Mouse (Mus musculus) embryonic facial prominence, embryonic 13.5 days (tissue): ENCODE results near the gene Tub. TPM values are rescaled to one million over a fixed set of nuclear protein-coding genes. Genes with fewer than 3 reads are reported as not detected.

Source experiments
- ATAC-seq: fragments of 200-750 bp; cut with Nextera tagmentation; 2 replicates; pipeline ENCODE4 v1.8.0; 2017; ENCODE audit warnings: low read depth; ENCODE audit not compliant: insufficient number of reproducible peaks, insufficient read depth, low FRiP score, low TSS enrichment
- H3K27ac ChIP-seq: fragments of 300-500 bp; sonication (generic); 2 replicates; pipeline ENCODE4 v1.5.1; 2015; ENCODE audit warnings: moderate library complexity, mild to moderate bottlenecking, inconsistent platforms
- H3K27me3 ChIP-seq: fragments of 300-500 bp; sonication (generic); 2 replicates; pipeline ENCODE4 v1.6.1; 2015; ENCODE audit warnings: mild to moderate bottlenecking, inconsistent platforms
- H3K36me3 ChIP-seq: fragments of 300-500 bp; sonication (generic); 2 replicates; pipeline ENCODE4 v1.6.1; 2015; ENCODE audit warnings: mild to moderate bottlenecking, inconsistent platforms
- H3K4me1 ChIP-seq: fragments of 300-500 bp; sonication (generic); 2 replicates; pipeline ENCODE4 v1.6.1; 2015; ENCODE audit warnings: inconsistent platforms
- H3K4me2 ChIP-seq: fragments of 300-500 bp; sonication (generic); 2 replicates; pipeline ENCODE4 v1.6.1; 2015; ENCODE audit warnings: moderate library complexity, mild to moderate bottlenecking, inconsistent platforms
- H3K4me3 ChIP-seq: fragments of 300-500 bp; sonication (generic); 2 replicates; pipeline ENCODE4 v1.5.1; 2015; ENCODE audit warnings: mild to moderate bottlenecking, inconsistent platforms
- H3K9ac ChIP-seq: fragments of 300-500 bp; sonication (generic); 2 replicates; pipeline ENCODE4 v1.6.1; 2015; ENCODE audit warnings: mild to moderate bottlenecking, inconsistent platforms
- H3K9me3 ChIP-seq: fragments of 300-500 bp; sonication (generic); 2 replicates; pipeline ENCODE4 v1.6.1; 2016; ENCODE audit warnings: inconsistent platforms
- WGBS: fragments of 180-500 bp; shearing (Covaris S2); methylation state at CpG from one replicate; pipeline ENCODE4 v1.1.7; 2015; ENCODE audit warnings: mixed read lengths; 5-methylcytosine and 5-hydroxymethylcytosine counted together
- polyA plus RNA-seq: library from polyadenylated mRNA; unstranded; fragments of >200 nt; fragmentation: Nextera tagmentation; extraction: Ambion mirVana; gene quantifications from 2 replicates; pipeline ENCODE4 v1.2.1, GENCODE M21; 2015

Tub gene
- polyA plus RNA-seq, 1 experiment from 2014 or later, result 3.9 TPM

GRCm38 (mm10) chr7:108993230-108993629, 43.1 kb downstream of the Tub start:
- H3K27ac ChIP-seq, result no peak overlapping the region
- no peak overlapping the region for H3K4me2 ChIP-seq
- no peak for ATAC-seq
- H3K9me3 ChIP-seq, result no peaks in the 10 kb centered on the region
- 69% methylated on average over 7 of the region's 7 CpGs for WGBS
- no peaks in the 10 kb centered on the region for H3K36me3 ChIP-seq
- H3K9ac ChIP-seq, result no peak overlapping the region
- H3K4me1 ChIP-seq, result no peaks in the 10 kb centered on the region
- no peak overlapping the region for H3K4me3 ChIP-seq
- no peaks in the 10 kb centered on the region for H3K27me3 ChIP-seq

GRCm38 (mm10) chr7:108993881-108994291, 43.7 kb downstream of the Tub start:
- Histone ChIP-seq H3K4me1 (no peaks in the 10 kb centered on the region), H3K4me2 (no peak overlapping the region), H3K27ac (no peak overlapping the region), H3K9ac (no peak overlapping the region), H3K27me3 (no peaks in the 10 kb centered on the region), H3K4me3 (no peak overlapping the region), H3K9me3 (no peaks in the 10 kb centered on the region), H3K36me3 (no peaks in the 10 kb centered on the region)
- WGBS, result 87% methylated on average over 3 of the region's 3 CpGs
- no peak for ATAC-seq

GRCm38 (mm10) chr7:108996156-108996555, 46.0 kb downstream of the Tub start:
- Histone ChIP-seq H3K27me3 (no peaks in the 10 kb centered on the region), H3K9ac (no peak overlapping the region), H3K4me3 (no peak overlapping the region), H3K4me2 (no peak overlapping the region), H3K4me1 (no peaks in the 10 kb centered on the region), H3K27ac (no peak overlapping the region), H3K36me3 (no peaks in the 10 kb centered on the region), H3K9me3 (no peaks in the 10 kb centered on the region)
- WGBS, result 70% methylated on average over 6 of the region's 6 CpGs
- ATAC-seq, result no peak

GRCm38 (mm10) chr7:109000315-109000954, 50.3 kb downstream of the Tub start:
- H3K4me3 ChIP-seq, result no peak overlapping the region
- no peak overlapping the region for H3K4me2 ChIP-seq
- no peak overlapping the region for H3K9ac ChIP-seq
- no peak for ATAC-seq
- H3K4me1 ChIP-seq, result no peaks in the 10 kb centered on the region
- H3K9me3 ChIP-seq, result no peaks in the 10 kb centered on the region
- H3K27ac ChIP-seq, result no peak overlapping the region
- H3K36me3 ChIP-seq, result no peaks in the 10 kb centered on the region
- WGBS, result 41% methylated on average over 4 of the region's 4 CpGs
- no peaks in the 10 kb centered on the region for H3K27me3 ChIP-seq

- H3K36me3 ChIP-seq, result no peaks in the 10 kb centered on the region
- no peak overlapping the region for H3K4me3 ChIP-seq
- no peaks in the 10 kb centered on the region for H3K9me3 ChIP-seq
- no peak for ATAC-seq
- H3K27ac ChIP-seq, result no peak overlapping the region
- no peaks in the 10 kb centered on the region for H3K27me3 ChIP-seq
- no peaks in the 10 kb centered on the region for H3K4me1 ChIP-seq
- H3K4me2 ChIP-seq, result no peak overlapping the region
- WGBS, result 85% methylated on average over 4 of the region's 4 CpGs
- no peak overlapping the region for H3K9ac ChIP-seq
Measured at GRCm38 (mm10) chr7:109001971-109002370, 51.8 kb downstream of the Tub start.

- Histone ChIP-seq H3K36me3 (no peaks in the 10 kb centered on the region), H3K9ac (no peak overlapping the region), H3K4me3 (no peak overlapping the region), H3K4me1 (no peaks in the 10 kb centered on the region), H3K27ac (no peak overlapping the region), H3K4me2 (no peak overlapping the region), H3K9me3 (no peaks in the 10 kb centered on the region), H3K27me3 (peaks cover 5% of the 10 kb centered on the region)
- ATAC-seq, result no peak
- 18% methylated on average over 3 of the region's 3 CpGs for WGBS
Measured at GRCm38 (mm10) chr7:109003653-109004052, 53.5 kb downstream of the Tub start.

- H3K9ac ChIP-seq, result no peak overlapping the region
- H3K4me2 ChIP-seq, result no peak overlapping the region
- no peak for ATAC-seq
- peaks cover 12% of the 10 kb centered on the region; the same call in 1 of the 2 replicates for H3K4me1 ChIP-seq
- H3K36me3 ChIP-seq, result no peaks in the 10 kb centered on the region
- no peak overlapping the region for H3K4me3 ChIP-seq
- H3K9me3 ChIP-seq, result no peaks in the 10 kb centered on the region
- H3K27ac ChIP-seq, result no peak overlapping the region
- WGBS, result 80% methylated on average over 1 of the region's 1 CpGs
- H3K27me3 ChIP-seq, result peaks cover 53% of the 10 kb centered on the region
Measured at GRCm38 (mm10) chr7:109009260-109009659, 59.1 kb downstream of the Tub start.

GRCm38 (mm10) chr7:109010720-109011595, 60.8 kb downstream of the Tub start:
- Histone ChIP-seq H3K9me3 (no peaks in the 10 kb centered on the region), H3K4me1 (peaks cover 12% of the 10 kb centered on the region; the same call in 1 of the 2 replicates), H3K9ac (peak overlapping the region; percentile 76), H3K36me3 (no peaks in the 10 kb centered on the region), H3K27me3 (peaks cover 53% of the 10 kb centered on the region), H3K4me2 (peak overlapping the region; percentile 92), H3K4me3 (peak overlapping the region; percentile 69), H3K27ac (no peak overlapping the region)
- ATAC-seq, result peak; percentile 71
- WGBS, result 1% methylated on average over 66 of the region's 82 CpGs

- H3K9ac ChIP-seq, result no peak overlapping the region
- no peak overlapping the region for H3K27ac ChIP-seq
- H3K36me3 ChIP-seq, result no peaks in the 10 kb centered on the region
- no peak for ATAC-seq
- H3K4me1 ChIP-seq, result peaks cover 12% of the 10 kb centered on the region; the same call in 1 of the 2 replicates
- peaks cover 56% of the 10 kb centered on the region for H3K27me3 ChIP-seq
- H3K4me3 ChIP-seq, result peak overlapping the region; percentile 69
- peak overlapping the region; percentile 92 for H3K4me2 ChIP-seq
- H3K9me3 ChIP-seq, result no peaks in the 10 kb centered on the region
- WGBS, result 45% methylated on average over 8 of the region's 8 CpGs
Measured at GRCm38 (mm10) chr7:109011596-109012180, 61.5 kb downstream of the Tub start.

- Histone ChIP-seq H3K27ac (no peak overlapping the region), H3K9me3 (no peaks in the 10 kb centered on the region), H3K4me1 (peaks cover 12% of the 10 kb centered on the region; the same call in 1 of the 2 replicates), H3K27me3 (peaks cover 56% of the 10 kb centered on the region), H3K9ac (no peak overlapping the region), H3K4me3 (no peak overlapping the region), H3K36me3 (no peaks in the 10 kb centered on the region), H3K4me2 (no peak overlapping the region)
- no peak for ATAC-seq
- WGBS, result 85% methylated on average over 1 of the region's 1 CpGs
Measured at GRCm38 (mm10) chr7:109012575-109012974, 62.4 kb downstream of the Tub start.

GRCm38 (mm10) chr7:109012998-109013625, 63.0 kb downstream of the Tub start:
- H3K4me1 ChIP-seq, result peaks cover 12% of the 10 kb centered on the region; the same call in 1 of the 2 replicates
- no peaks in the 10 kb centered on the region for H3K9me3 ChIP-seq
- no peaks in the 10 kb centered on the region for H3K36me3 ChIP-seq
- H3K27ac ChIP-seq, result no peak overlapping the region
- no peak overlapping the region for H3K9ac ChIP-seq
- no peak for ATAC-seq
- peaks cover 52% of the 10 kb centered on the region for H3K27me3 ChIP-seq
- 42% methylated on average over 4 of the region's 4 CpGs for WGBS
- H3K4me3 ChIP-seq, result no peak overlapping the region
- no peak overlapping the region for H3K4me2 ChIP-seq
